Mouse (Mus musculus): ENCODE results near the gene Nup107. TPM values are rescaled to one million over a fixed set of nuclear protein-coding genes. Genes with fewer than 3 reads are reported as not detected.

Nup107 gene
- total and polyA plus RNA-seq, 3 experiments, result 47.7 to 97.0 (median 82.0) TPM

- Histone ChIP-seq H3K4me1 (ENCODE audit: control insufficient read depth in 1 of 2, insufficient read depth in 2 of 2) (no peaks in the 10 kb centered on the region), H3K36me3 (replicated peaks in 1 of 2; ENCODE audit: control insufficient read depth in 1 of 2, insufficient read depth in 1 of 2, low read length in 1 of 2) (peaks cover 66 to 91% of the 10 kb centered on the region in 2 experiments)
- in situ Hi-C loops (cut with MboI; ENCODE audit: low pct_ligation_motif_present, low pct_unique_long_range_greater_than_20kb, low sequenced_read_pairs), result no loop called here
Observed at GRCm38 (mm10) chr10:117757796-117758342, 34.6 kb downstream of the Nup107 start.

GRCm38 (mm10) chr10:117757259-117757658 is 35.2 kb downstream of the Nup107 start:
- Histone ChIP-seq H3K9me3 (replicated peaks; ENCODE audit: low read length) (no peaks in the 10 kb centered on the region), H3K4me1 (ENCODE audit: control insufficient read depth in 1 of 2, insufficient read depth in 2 of 2) (no peaks in the 10 kb centered on the region), H3K27ac (ENCODE audit: insufficient read depth, low read depth) (no peak overlapping the region), H3K9ac (ENCODE audit: insufficient read depth, low read depth) (no peak overlapping the region), H3K4me3 (replicated peaks in 1 of 3; ENCODE audit: low read depth in 2 of 3, low read length in 2 of 3, poor library complexity in 1 of 3) (no peak overlapping the region), H3K36me3 (replicated peaks in 1 of 2; ENCODE audit: control insufficient read depth in 1 of 2, insufficient read depth in 1 of 2, low read length in 1 of 2) (peaks cover 65 to 90% of the 10 kb centered on the region in 2 experiments), H3K79me2 (replicated peaks; ENCODE audit: control insufficient read depth, extremely low read depth, insufficient read depth, poor library complexity, severe bottlenecking) (no peaks in the 10 kb centered on the region), H3K4me2 (ENCODE audit: insufficient read depth, low read depth, poor library complexity, severe bottlenecking) (no peak overlapping the region), H3K27me3 (replicated peaks) (no peaks in the 10 kb centered on the region)
- dilution Hi-C loops (cut with MboI; ENCODE audit: extremely low pct_ligation_motif_present, extremely low pct_unique_long_range_greater_than_20kb, low sequenced_read_pairs) (no loop called here), in situ Hi-C loops (cut with MboI; ENCODE audit: low pct_ligation_motif_present, low pct_unique_long_range_greater_than_20kb, low sequenced_read_pairs) (no loop called here)
- TF ChIP-seq UBTF (IDR thresholded peaks at IDR 0.05; ENCODE audit: low read depth, low read length), result no peak
- TF ChIP-seq USF2 (conservative IDR thresholded peaks at IDR 0.05; ENCODE audit: low read depth, low read length), result no peak
- no peak for TF ChIP-seq SMC3 (IDR thresholded peaks at IDR 0.05; ENCODE audit: low read depth, low read length)
- no peak for TF ChIP-seq ZMIZ1 (IDR thresholded peaks at IDR 0.05; ENCODE audit: low read depth, low read length)
- no peak for TF ChIP-seq GABPA (IDR thresholded peaks at IDR 0.05; ENCODE audit: insufficient replicate concordance, low read depth, low read length)
- no peak for DNase-seq (ENCODE audit: extremely low read depth)

More at GRCm38 (mm10) chr10:117757796-117758342, 34.6 kb downstream of the Nup107 start:
- Histone ChIP-seq H3K9me3 (replicated peaks; ENCODE audit: low read length) (no peaks in the 10 kb centered on the region), H3K9ac (ENCODE audit: insufficient read depth, low read depth) (no peak overlapping the region), H3K27ac (ENCODE audit: insufficient read depth, low read depth) (no peak overlapping the region), H3K4me3 (replicated peaks in 1 of 3; ENCODE audit: low read depth in 2 of 3, low read length in 2 of 3, poor library complexity in 1 of 3) (no peak overlapping the region), H3K79me2 (replicated peaks; ENCODE audit: control insufficient read depth, extremely low read depth, insufficient read depth, poor library complexity, severe bottlenecking) (no peaks in the 10 kb centered on the region), H3K4me2 (ENCODE audit: insufficient read depth, low read depth, poor library complexity, severe bottlenecking) (no peak overlapping the region), H3K27me3 (replicated peaks) (no peaks in the 10 kb centered on the region)
- no peak for DNase-seq (ENCODE audit: extremely low read depth)
- TF ChIP-seq MXI1 (IDR thresholded peaks at IDR 0.05; ENCODE audit: low read depth, low read length), result no peak
- no peak for TF ChIP-seq PAX5 (IDR thresholded peaks at IDR 0.05; ENCODE audit: low read length)
- no peak for TF ChIP-seq KAT2A (IDR thresholded peaks at IDR 0.05; ENCODE audit: insufficient replicate concordance, low read length)
- TF ChIP-seq MYC (IDR thresholded peaks at IDR 0.05; ENCODE audit: low read depth, low read length), result no peak
- no peak for TF ChIP-seq IRF4 (IDR thresholded peaks at IDR 0.05; ENCODE audit: low read depth, low read length)
- TF ChIP-seq E2F4 (IDR thresholded peaks at IDR 0.05; ENCODE audit: insufficient replicate concordance, low read depth, low read length), result no peak
- TF ChIP-seq USF1 (IDR thresholded peaks at IDR 0.05; ENCODE audit: low read depth, low read length), result no peak
- TF ChIP-seq UBTF (IDR thresholded peaks at IDR 0.05; ENCODE audit: low read depth, low read length), result no peak
- no peak for TF ChIP-seq MAZ (IDR thresholded peaks at IDR 0.05; ENCODE audit: low read depth, low read length)
- TF ChIP-seq POLR2A (IDR thresholded peaks at IDR 0.05; ENCODE audit: low read depth, low read length), result no peak
- dilution Hi-C loops (cut with MboI; ENCODE audit: extremely low pct_ligation_motif_present, extremely low pct_unique_long_range_greater_than_20kb, low sequenced_read_pairs), result no loop called here

All from CH12.LX (cell line).